Mouse (Mus musculus): ENCODE data around the gene Ttl. TPM values are rescaled to one million over a fixed set of nuclear protein-coding genes. Genes with fewer than 3 reads are reported as not detected.

The Ttl gene
- polyA plus RNA-seq, 1 experiment from 2014 or later, result 9.1 TPM

DNA sequence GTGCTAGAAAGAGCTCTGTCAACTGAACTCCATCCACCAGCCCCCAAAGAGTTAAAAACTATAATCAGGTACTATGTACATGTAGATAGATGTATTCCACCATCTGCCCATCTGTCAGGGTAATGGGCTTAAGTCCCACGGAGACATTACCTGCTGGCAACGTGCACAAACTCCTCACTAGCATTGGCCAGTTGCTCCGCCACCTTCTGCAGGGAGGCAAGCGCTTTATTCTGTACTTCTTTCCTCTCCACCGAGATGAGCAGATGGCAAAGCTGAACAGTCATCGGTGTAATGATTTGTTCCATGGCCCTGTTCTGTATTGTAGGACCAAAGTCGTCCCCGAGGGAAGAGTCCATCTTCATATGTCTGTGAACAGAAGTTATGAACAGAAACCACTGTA is 17.9 kb upstream of the Ttl start, which contains the start of gene Vinac1:
Vinac1 (minus strand) TSS at position 362 of the 400 bp plus-strand sequence.
- H3K36me3 ChIP-seq (ENCODE audit: control insufficient read depth, insufficient read depth, low read length), result no peaks in the 10 kb centered on the region
- WGBS, result 74% methylated on average over 8 of the region's 8 CpGs
- H3K9ac ChIP-seq (ENCODE audit: low read depth, low read length), result no peak within 1 kb of the TSS
- H3K9me3 ChIP-seq (ENCODE audit: control insufficient read depth, low read length), result no peaks in the 10 kb centered on the region
- no peak within 1 kb of the TSS for H3K27ac ChIP-seq (ENCODE audit: low read length)
- H3K4me2 ChIP-seq (ENCODE audit: low read depth, low read length), result no peak within 1 kb of the TSS
- peaks cover 3% of the 10 kb centered on the region; the same call in 1 of the 2 replicates for H3K4me1 ChIP-seq (ENCODE audit: control insufficient read depth, insufficient read depth, low read length)
- no peak within 1 kb of the TSS for H3K4me3 ChIP-seq (ENCODE audit: low read length)
- H3K27me3 ChIP-seq (replicated peaks; ENCODE audit: control insufficient read depth, insufficient read depth, low read length), result no peaks in the 10 kb centered on the region
- no peak for ATAC-seq

GRCm38 (mm10) chr2:129052451-129052983 is 13.2 kb upstream of the Ttl start:
- WGBS, result 62% methylated on average over 4 of the region's 4 CpGs
- H3K4me3 ChIP-seq (ENCODE audit: low read length), result no peak overlapping the region
- ATAC-seq, result no peak

DNA sequence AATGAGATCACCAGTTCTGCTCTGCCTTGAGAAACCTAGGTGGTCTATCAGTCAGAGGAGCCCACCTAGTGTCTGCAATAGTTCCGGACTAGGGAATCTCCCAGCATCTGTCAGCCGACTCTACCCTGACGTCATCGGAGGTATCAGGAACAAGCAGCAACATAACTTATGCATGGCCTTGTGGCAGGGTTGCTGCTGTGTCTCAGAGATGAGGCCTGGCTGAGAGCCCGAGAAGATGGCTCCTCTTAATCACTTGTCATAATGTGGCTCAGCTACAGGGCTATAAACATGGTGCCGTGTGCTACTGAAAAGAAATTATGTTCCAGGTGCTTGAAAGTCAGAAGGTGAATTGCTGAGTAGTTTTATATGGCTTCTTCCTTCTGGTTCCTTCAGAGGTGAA is 10.0 kb upstream of the Ttl start:
- Histone ChIP-seq H3K9ac (ENCODE audit: low read depth, low read length) (no peak overlapping the region), H3K4me2 (ENCODE audit: low read depth, low read length) (no peak overlapping the region), H3K36me3 (ENCODE audit: control insufficient read depth, insufficient read depth, low read length) (no peaks in the 10 kb centered on the region), H3K27me3 (replicated peaks; ENCODE audit: control insufficient read depth, insufficient read depth, low read length) (no peaks in the 10 kb centered on the region), H3K27ac (ENCODE audit: low read length) (no peak overlapping the region), H3K9me3 (ENCODE audit: control insufficient read depth, low read length) (0 out of 2 replicates have a peak, but pooled peaks cover 3% of the 10 kb centered on the region), H3K4me3 (ENCODE audit: low read length) (no peak overlapping the region), H3K4me1 (ENCODE audit: control insufficient read depth, insufficient read depth, low read length) (no peaks in the 10 kb centered on the region)
- no peak for ATAC-seq
- 80% methylated on average over 6 of the region's 6 CpGs for WGBS

More at GRCm38 (mm10) chr2:129052451-129052983, 13.2 kb upstream of the Ttl start:
- H3K36me3 ChIP-seq (ENCODE audit: control insufficient read depth, insufficient read depth, low read length), result no peaks in the 10 kb centered on the region
- no peak overlapping the region for H3K4me2 ChIP-seq (ENCODE audit: low read depth, low read length)
- no peaks in the 10 kb centered on the region for H3K27me3 ChIP-seq (replicated peaks; ENCODE audit: control insufficient read depth, insufficient read depth, low read length)
- no peak overlapping the region for H3K9ac ChIP-seq (ENCODE audit: low read depth, low read length)
- H3K4me1 ChIP-seq (ENCODE audit: control insufficient read depth, insufficient read depth, low read length), result no peaks in the 10 kb centered on the region
- 0 out of 2 replicates have a peak, but pooled peaks cover 3% of the 10 kb centered on the region for H3K9me3 ChIP-seq (ENCODE audit: control insufficient read depth, low read length)
- H3K27ac ChIP-seq (ENCODE audit: low read length), result no peak overlapping the region

- Histone ChIP-seq H3K4me1 (ENCODE audit: control insufficient read depth, insufficient read depth, low read length) (no peaks in the 10 kb centered on the region), H3K4me2 (ENCODE audit: low read depth, low read length) (no peak overlapping the region), H3K4me3 (ENCODE audit: low read length) (no peak overlapping the region), H3K27me3 (replicated peaks; ENCODE audit: control insufficient read depth, insufficient read depth, low read length) (no peaks in the 10 kb centered on the region), H3K9me3 (ENCODE audit: control insufficient read depth, low read length) (0 out of 2 replicates have a peak, but pooled peaks cover 3% of the 10 kb centered on the region), H3K36me3 (ENCODE audit: control insufficient read depth, insufficient read depth, low read length) (no peaks in the 10 kb centered on the region), H3K9ac (ENCODE audit: low read depth, low read length) (no peak overlapping the region), H3K27ac (ENCODE audit: low read length) (no peak overlapping the region)
- WGBS, result 53% methylated on average over 9 of the region's 9 CpGs
- no peak for ATAC-seq
Measured at GRCm38 (mm10) chr2:129056597-129056996, 9.1 kb upstream of the Ttl start.

DNA sequence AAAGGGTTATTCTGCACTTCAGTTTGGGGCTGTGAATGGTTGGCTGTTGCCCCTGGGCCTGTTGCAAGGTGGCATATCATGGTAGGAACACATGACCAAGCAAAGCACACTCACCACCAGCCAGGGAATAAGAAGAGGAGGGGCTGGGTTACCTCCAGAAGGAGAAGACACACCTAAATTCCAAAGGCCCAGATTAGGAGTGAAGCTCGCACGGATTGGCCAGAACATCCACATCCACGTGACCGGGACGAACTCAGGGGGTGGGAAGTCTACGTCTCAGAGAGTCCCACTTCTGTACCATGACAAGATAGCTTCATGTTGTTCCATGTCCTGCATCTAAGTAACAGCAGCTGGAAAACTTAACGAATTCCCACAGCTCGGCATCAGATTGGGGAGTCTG is 8.5 kb upstream of the Ttl start:
- Histone ChIP-seq H3K27me3 (replicated peaks; ENCODE audit: control insufficient read depth, insufficient read depth, low read length) (no peaks in the 10 kb centered on the region), H3K4me2 (ENCODE audit: low read depth, low read length) (no peak overlapping the region), H3K4me1 (ENCODE audit: control insufficient read depth, insufficient read depth, low read length) (no peaks in the 10 kb centered on the region), H3K27ac (ENCODE audit: low read length) (no peak overlapping the region), H3K36me3 (ENCODE audit: control insufficient read depth, insufficient read depth, low read length) (no peaks in the 10 kb centered on the region), H3K9ac (ENCODE audit: low read depth, low read length) (no peak overlapping the region), H3K9me3 (ENCODE audit: control insufficient read depth, low read length) (0 out of 2 replicates have a peak, but pooled peaks cover 3% of the 10 kb centered on the region), H3K4me3 (ENCODE audit: low read length) (no peak overlapping the region)
- no peak for ATAC-seq
- WGBS, result 96% methylated on average over 8 of the region's 8 CpGs

GRCm38 (mm10) chr2:129057920-129058361 is 7.8 kb upstream of the Ttl start:
- Histone ChIP-seq H3K4me1 (ENCODE audit: control insufficient read depth, insufficient read depth, low read length) (no peaks in the 10 kb centered on the region), H3K27ac (ENCODE audit: low read length) (no peak overlapping the region), H3K4me3 (ENCODE audit: low read length) (no peak overlapping the region), H3K9ac (ENCODE audit: low read depth, low read length) (no peak overlapping the region), H3K4me2 (ENCODE audit: low read depth, low read length) (no peak overlapping the region), H3K36me3 (ENCODE audit: control insufficient read depth, insufficient read depth, low read length) (no peaks in the 10 kb centered on the region), H3K27me3 (replicated peaks; ENCODE audit: control insufficient read depth, insufficient read depth, low read length) (no peaks in the 10 kb centered on the region), H3K9me3 (ENCODE audit: control insufficient read depth, low read length) (0 out of 2 replicates have a peak, but pooled peaks cover 3% of the 10 kb centered on the region)
- WGBS, result 85% methylated on average over 6 of the region's 6 CpGs
- no peak for ATAC-seq

- no peaks in the 10 kb centered on the region for H3K36me3 ChIP-seq (ENCODE audit: control insufficient read depth, insufficient read depth, low read length)
- no peak overlapping the region for H3K9ac ChIP-seq (ENCODE audit: low read depth, low read length)
- no peak overlapping the region for H3K27ac ChIP-seq (ENCODE audit: low read length)
- H3K9me3 ChIP-seq (ENCODE audit: control insufficient read depth, low read length), result no peaks in the 10 kb centered on the region
- no peak overlapping the region for H3K4me2 ChIP-seq (ENCODE audit: low read depth, low read length)
- 71% methylated on average over 10 of the region's 10 CpGs for WGBS
- 0 out of 2 replicates have a peak, but pooled peaks cover 2% of the 10 kb centered on the region for H3K4me1 ChIP-seq (ENCODE audit: control insufficient read depth, insufficient read depth, low read length)
- no peak for ATAC-seq
- H3K27me3 ChIP-seq (replicated peaks; ENCODE audit: control insufficient read depth, insufficient read depth, low read length), result no peaks in the 10 kb centered on the region
- H3K4me3 ChIP-seq (ENCODE audit: low read length), result no peak overlapping the region
Measured at GRCm38 (mm10) chr2:129061456-129062059, 4.2 kb upstream of the Ttl start.

GRCm38 (mm10) chr2:129066326-129066725 is 584 bp downstream of the Ttl start:
- 0% methylated on average over 20 of the region's 20 CpGs for WGBS

DNA sequence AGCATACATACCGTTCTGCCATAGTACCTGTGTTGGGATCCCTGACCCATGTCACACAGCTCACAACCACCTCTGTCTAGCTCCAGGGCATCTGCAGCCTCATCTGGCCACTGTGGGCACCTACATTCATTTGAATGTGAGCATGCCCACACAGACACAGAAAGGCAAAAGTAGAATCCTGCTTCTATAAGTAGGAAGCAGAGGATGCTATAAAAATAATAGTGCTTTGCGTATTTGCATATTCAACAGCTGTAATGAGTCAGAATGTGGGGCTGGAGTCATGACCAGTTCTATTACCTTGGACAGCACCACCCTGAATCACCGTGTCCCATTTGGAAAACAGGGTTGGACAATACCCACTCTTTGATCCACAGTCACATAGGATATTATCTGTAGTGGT is 4.6 kb downstream of the Ttl start:
- H3K36me3 ChIP-seq (ENCODE audit: control insufficient read depth, insufficient read depth, low read length), result no peaks in the 10 kb centered on the region
- H3K9me3 ChIP-seq (ENCODE audit: control insufficient read depth, low read length), result no peaks in the 10 kb centered on the region
- H3K4me2 ChIP-seq (ENCODE audit: low read depth, low read length), result no peak overlapping the region
- no peak overlapping the region for H3K9ac ChIP-seq (ENCODE audit: low read depth, low read length)
- H3K27ac ChIP-seq (ENCODE audit: low read length), result no peak overlapping the region
- 0 out of 2 replicates have a peak, but pooled peaks cover 2% of the 10 kb centered on the region for H3K4me1 ChIP-seq (ENCODE audit: control insufficient read depth, insufficient read depth, low read length)
- no peak overlapping the region for H3K4me3 ChIP-seq (ENCODE audit: low read length)
- no peak for ATAC-seq
- WGBS, result 82% methylated on average over 3 of the region's 3 CpGs
- H3K27me3 ChIP-seq (replicated peaks; ENCODE audit: control insufficient read depth, insufficient read depth, low read length), result no peaks in the 10 kb centered on the region

More at GRCm38 (mm10) chr2:129066326-129066725, 584 bp downstream of the Ttl start:
- peak overlapping the region; percentile 54 for H3K27ac ChIP-seq (ENCODE audit: low read length)
- no peaks in the 10 kb centered on the region for H3K36me3 ChIP-seq (ENCODE audit: control insufficient read depth, insufficient read depth, low read length)
- peak overlapping the region; percentile 79 for H3K9ac ChIP-seq (ENCODE audit: low read depth, low read length)
- H3K9me3 ChIP-seq (ENCODE audit: control insufficient read depth, low read length), result no peaks in the 10 kb centered on the region
- peak; percentile 80 for ATAC-seq
- H3K27me3 ChIP-seq (replicated peaks; ENCODE audit: control insufficient read depth, insufficient read depth, low read length), result no peaks in the 10 kb centered on the region
- peak overlapping the region; percentile 83 for H3K4me2 ChIP-seq (ENCODE audit: low read depth, low read length)
- H3K4me1 ChIP-seq (ENCODE audit: control insufficient read depth, insufficient read depth, low read length), result 0 out of 2 replicates have a peak, but pooled peaks cover 2% of the 10 kb centered on the region
- H3K4me3 ChIP-seq (ENCODE audit: low read length), result peak overlapping the region; percentile 81
